Mouse (Mus musculus) G1E (cell line): ENCODE measurements around the gene Zc3h12d. TPM values are rescaled to one million over a fixed set of nuclear protein-coding genes. Genes with fewer than 3 reads are reported as not detected.

ENCODE experiments used
- ATAC-seq: 2 replicates; pipeline ENCODE4 v1.8.0; 2016; ENCODE audit warnings: mild to moderate bottlenecking; ENCODE audit not compliant: insufficient number of reproducible peaks, poor library complexity, low FRiP score, severe bottlenecking; ENCODE audit errors: extremely low read depth
- DNase-seq: peaks from one replicate; pipeline ENCODE4 v3.0.0; 2012; ENCODE audit warnings: low spot score
- H3K27me3 ChIP-seq: 2 replicates; pipeline ENCODE4 v1.6.1; 2012; ENCODE audit warnings: mild to moderate bottlenecking, low read length, inconsistent platforms; ENCODE audit not compliant: insufficient read depth
- H3K36me3 ChIP-seq: replicated peaks from 2 replicates; pipeline ENCODE3; 2012; ENCODE audit warnings: mild to moderate bottlenecking, inconsistent platforms
- H3K4me1 ChIP-seq: 2 replicates; pipeline ENCODE4 v1.6.1; 2012; ENCODE audit warnings: low read depth, low read length, inconsistent platforms, mixed read lengths; ENCODE audit not compliant: insufficient read depth
- H3K4me3 ChIP-seq: 2 replicates; pipeline ENCODE4 v1.5.1; 2012; ENCODE audit warnings: low read depth, mild to moderate bottlenecking, inconsistent platforms, low read length, moderate library complexity, mixed read lengths
- H3K9me3 ChIP-seq: replicated peaks from 2 replicates; pipeline ENCODE4 v1.6.1; 2012; ENCODE audit warnings: inconsistent platforms
- CTCF ChIP-seq: IDR thresholded peaks from 2 replicates; pipeline ENCODE4 v1.5.1; 2012; ENCODE audit warnings: low read depth, low read length, inconsistent platforms, mixed read lengths
- GATA1 ChIP-seq: IDR thresholded peaks from 2 replicates; pipeline ENCODE4 v1.6.1; 2012; ENCODE audit warnings: borderline replicate concordance, low read length, inconsistent platforms, mixed read lengths
- GATA2 ChIP-seq: IDR thresholded peaks from 2 replicates; pipeline ENCODE4 v1.6.1; 2012; ENCODE audit warnings: low read depth, low read length, inconsistent platforms, borderline replicate concordance
- POLR2AphosphoS5 ChIP-seq: IDR thresholded peaks from 2 replicates; pipeline ENCODE4 v1.6.1; 2012; ENCODE audit warnings: low read depth, low read length, inconsistent platforms; ENCODE audit not compliant: insufficient replicate concordance
- TAL1 ChIP-seq: conservative IDR thresholded peaks from 2 replicates; pipeline ENCODE4 v1.6.1; 2012; ENCODE audit warnings: low read depth, low read length, inconsistent platforms, mixed read lengths
- polyA plus RNA-seq: library from polyadenylated mRNA; stranded (reverse); fragments of >175 nt; gene quantifications from 2 replicates; pipeline ENCODE4 v1.2.3, GENCODE M21; 2012
- total RNA-seq, 2 experiments: library from RNA; stranded (forward) in 1 of 2; stranded (reverse) in 1 of 2; fragments of 200-1000 nt in 1 of 2; fragments of >200 nt in 1 of 2; fragmentation: Nextera tagmentation in 1 of 2; gene quantifications; 2 replicates each; pipeline ENCODE4 v1.2.3; 2014 to 2017

Zc3h12d gene
- total and polyA plus RNA-seq, 3 experiments = under 0.01 TPM; not detected in 2

- no peak for ATAC-seq
- Histone ChIP-seq H3K27me3 (no peaks in the 10 kb centered on the region), H3K4me1 (no peaks in the 10 kb centered on the region), H3K36me3 (peaks cover 28% of the 10 kb centered on the region), H3K4me3 (no peak overlapping the region), H3K9me3 (no peaks in the 10 kb centered on the region)
- no peak for DNase-seq
- TF ChIP-seq POLR2AphosphoS5 (no peak), CTCF (no peak), GATA2 (no peak), TAL1 (no peak), GATA1 (no peak)
These were observed 68.7 kb downstream of the Zc3h12d start for GRCm38 (mm10) chr10:7900719-7901627.

GRCm38 (mm10) chr10:7904157-7904556 lies 71.9 kb downstream of the Zc3h12d start:
- H3K36me3 ChIP-seq = peaks cover 55% of the 10 kb centered on the region

GRCm38 (mm10) chr10:7907151-7907550 lies 74.9 kb downstream of the Zc3h12d start:
- Histone ChIP-seq H3K4me3 (no peak overlapping the region), H3K36me3 (peaks cover 79% of the 10 kb centered on the region), H3K27me3 (no peaks in the 10 kb centered on the region), H3K4me1 (no peaks in the 10 kb centered on the region), H3K9me3 (no peaks in the 10 kb centered on the region)
- no peak for TF ChIP-seq GATA1
- no peak for TF ChIP-seq CTCF
- no peak for TF ChIP-seq TAL1
- no peak for TF ChIP-seq GATA2
- TF ChIP-seq POLR2AphosphoS5 = no peak
- no peak for DNase-seq
- no peak for ATAC-seq

More at GRCm38 (mm10) chr10:7904157-7904556, 71.9 kb downstream of the Zc3h12d start:
- Histone ChIP-seq H3K27me3 (no peaks in the 10 kb centered on the region), H3K9me3 (no peaks in the 10 kb centered on the region), H3K4me3 (no peak overlapping the region), H3K4me1 (no peaks in the 10 kb centered on the region)
- DNase-seq = no peak
- TF ChIP-seq GATA2 (no peak), CTCF (no peak), TAL1 (no peak), GATA1 (no peak), POLR2AphosphoS5 (no peak)
- ATAC-seq = no peak

GRCm38 (mm10) chr10:7911268-7911667 lies 79.0 kb downstream of the Zc3h12d start:
- TF ChIP-seq GATA2 (no peak), CTCF (no peak)
- H3K27me3 ChIP-seq = no peaks in the 10 kb centered on the region
- ATAC-seq (no peak), DNase-seq (no peak)
- peaks cover 77% of the 10 kb centered on the region for H3K36me3 ChIP-seq
- no peaks in the 10 kb centered on the region for H3K9me3 ChIP-seq
- peaks cover under 1% of the 10 kb centered on the region; the same call in 1 of the 2 replicates for H3K4me1 ChIP-seq
- H3K4me3 ChIP-seq = no peak overlapping the region

Other genes with a start within 250 kb of the Zc3h12d start
- not detected in 2 replicates for gene Lrp11, start 242.7 kb upstream of the Zc3h12d start, total RNA-seq (2014; fragmentation: Nextera tagmentation)
- gene Lrp11, start 242.7 kb upstream of the Zc3h12d start, total RNA-seq (2017) = 0.22 and 0.35 TPM in 2 replicates
- 0.14 and 0.21 TPM in 2 replicates for gene Lrp11, start 242.7 kb upstream of the Zc3h12d start, polyA plus RNA-seq
- gene Nup43, start 165.0 kb upstream of the Zc3h12d start, total RNA-seq (2014; fragmentation: Nextera tagmentation) = 47.8 and 53.4 TPM in 2 replicates
- 37.9 and 40.5 TPM in 2 replicates for gene Nup43, start 165.0 kb upstream of the Zc3h12d start, total RNA-seq (2017)
- gene Nup43, start 165.0 kb upstream of the Zc3h12d start, polyA plus RNA-seq = 1.5 and 1.8 TPM in 2 replicates
- gene Pcmt1, start 151.3 kb upstream of the Zc3h12d start, total RNA-seq (2014; fragmentation: Nextera tagmentation) = 79.0 and 80.5 TPM in 2 replicates
- 109 and 117 TPM in 2 replicates for gene Pcmt1, start 151.3 kb upstream of the Zc3h12d start, total RNA-seq (2017)
- gene Pcmt1, start 151.3 kb upstream of the Zc3h12d start, polyA plus RNA-seq = 43.0 and 55.8 TPM in 2 replicates
- gene Lats1, start 151.3 kb upstream of the Zc3h12d start, total RNA-seq (2014; fragmentation: Nextera tagmentation) = 38.0 and 41.9 TPM in 2 replicates
- gene Lats1, start 151.3 kb upstream of the Zc3h12d start, total RNA-seq (2017) = 12.8 and 16.2 TPM in 2 replicates
- 4.6 and 4.9 TPM in 2 replicates for gene Lats1, start 151.3 kb upstream of the Zc3h12d start, polyA plus RNA-seq
- 33.7 and 45.1 TPM in 2 replicates for gene Katna1, start 106.5 kb upstream of the Zc3h12d start, total RNA-seq (2014; fragmentation: Nextera tagmentation)
- 55.6 and 57.0 TPM in 2 replicates for gene Katna1, start 106.5 kb upstream of the Zc3h12d start, total RNA-seq (2017)
- 1.6 and 2.7 TPM in 2 replicates for gene Katna1, start 106.5 kb upstream of the Zc3h12d start, polyA plus RNA-seq
- gene Ginm1, start 39.6 kb upstream of the Zc3h12d start, total RNA-seq (2014; fragmentation: Nextera tagmentation) = 26.6 and 31.5 TPM in 2 replicates
- gene Ginm1, start 39.6 kb upstream of the Zc3h12d start, total RNA-seq (2017) = 30.1 and 30.5 TPM in 2 replicates
- gene Ginm1, start 39.6 kb upstream of the Zc3h12d start, polyA plus RNA-seq = 6.6 and 7.8 TPM in 2 replicates
- gene Ppil4, start 39.6 kb upstream of the Zc3h12d start, total RNA-seq (2014; fragmentation: Nextera tagmentation) = 62.1 and 73.9 TPM in 2 replicates
- gene Ppil4, start 39.6 kb upstream of the Zc3h12d start, total RNA-seq (2017) = 78.9 and 97.7 TPM in 2 replicates
- gene Ppil4, start 39.6 kb upstream of the Zc3h12d start, polyA plus RNA-seq = 2.7 and 7.3 TPM in 2 replicates
- 339 and 398 TPM in 2 replicates for gene Tab2, start 123.8 kb downstream of the Zc3h12d start, total RNA-seq (2014; fragmentation: Nextera tagmentation)
- 68.5 and 74.7 TPM in 2 replicates for gene Tab2, start 123.8 kb downstream of the Zc3h12d start, total RNA-seq (2017)
- 14.7 and 15.9 TPM in 2 replicates for gene Tab2, start 123.8 kb downstream of the Zc3h12d start, polyA plus RNA-seq